Mouse (Mus musculus): ENCODE data around the gene Eri2.

DNA sequence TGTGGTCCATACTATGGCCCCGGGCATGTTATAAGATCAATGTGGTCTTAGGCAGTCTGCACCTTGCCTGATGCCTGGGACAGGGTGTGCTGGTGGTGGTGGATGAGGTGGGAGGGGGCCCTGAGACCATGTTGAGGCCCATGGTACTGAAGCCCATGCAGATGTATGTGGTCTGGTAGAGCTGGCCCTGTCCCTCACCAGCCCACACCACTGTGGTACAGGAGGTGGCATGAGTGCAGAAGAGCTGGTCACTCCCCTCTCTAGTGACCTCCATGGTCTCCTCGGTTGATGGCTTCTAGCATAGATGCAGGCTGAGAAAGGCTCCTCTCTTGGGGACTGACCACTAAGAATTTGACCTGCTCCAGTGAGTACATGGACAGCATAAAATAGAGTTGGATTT lies 55.0 kb downstream of the Eri2 start:
- TF ChIP-seq CTCF (IDR thresholded peaks at IDR 0.05; ENCODE audit: extremely low read depth, insufficient read length, insufficient replicate concordance, low read depth, low read length), result no peak
- TF ChIP-seq POLR2A (IDR thresholded peaks at IDR 0.05; ENCODE audit: low read depth, low read length), result no peak

Measured in small intestine, adult 2 months (tissue).